Mouse (Mus musculus) cerebellum, adult 18-20 months (tissue): ENCODE data around the gene Klk7.

Experiments used
- DNase-seq, 2 experiments: peaks; one replicate each; pipeline ENCODE4 v3.0.0; 2021

Gene Klk7

GRCm38 (mm10) chr7:43810994-43811393 lies at the start of gene Klk7:
Gene Klk7 (plus strand): TSS chr7:43811294.
- no peak for DNase-seq

- DNase-seq: no peak
These were observed 44.6 kb upstream of the Klk7 start for GRCm38 (mm10) chr7:43766484-43766883.

- DNase-seq: no peak
These were observed 42.5 kb upstream of the Klk7 start, which contains the start of gene Klk12 for GRCm38 (mm10) chr7:43768597-43768996. Gene Klk12 (plus strand): TSS chr7:43768897.

- DNase-seq: no peak
These were observed 41.5 kb upstream of the Klk7 start for GRCm38 (mm10) chr7:43769636-43770035.

GRCm38 (mm10) chr7:43770701-43771100 lies 40.4 kb upstream of the Klk7 start:
- DNase-seq: no peak

- no peak for DNase-seq
These were observed 39.2 kb upstream of the Klk7 start for GRCm38 (mm10) chr7:43771916-43772315.

- DNase-seq: no peak
These were observed 38.2 kb upstream of the Klk7 start for GRCm38 (mm10) chr7:43772901-43773300.

GRCm38 (mm10) chr7:43774364-43774763 lies 36.7 kb upstream of the Klk7 start, which contains the start of gene Klk11:
Gene Klk11 (plus strand): TSS chr7:43774604.
- no peak for DNase-seq

- no peak for DNase-seq
These were observed 36.3 kb upstream of the Klk7 start for GRCm38 (mm10) chr7:43774802-43775201.

GRCm38 (mm10) chr7:43775311-43776057 lies 35.6 kb upstream of the Klk7 start:
- DNase-seq: no peak

- DNase-seq: no peak
These were observed 34.6 kb upstream of the Klk7 start for GRCm38 (mm10) chr7:43776506-43776905.

GRCm38 (mm10) chr7:43777423-43777822 lies 33.7 kb upstream of the Klk7 start:
- no peak for DNase-seq

GRCm38 (mm10) chr7:43778176-43778970 lies 32.7 kb upstream of the Klk7 start:
- DNase-seq: no peak

- no peak for DNase-seq
These were observed 30.9 kb upstream of the Klk7 start for GRCm38 (mm10) chr7:43780241-43780640.

GRCm38 (mm10) chr7:43780746-43781145 lies 30.3 kb upstream of the Klk7 start, which contains the start of gene Klk10:
Gene Klk10 (plus strand): TSS chr7:43781035.
- DNase-seq: no peak

GRCm38 (mm10) chr7:43781541-43781940 lies 29.6 kb upstream of the Klk7 start:
- no peak for DNase-seq

GRCm38 (mm10) chr7:43782275-43783265 lies 28.5 kb upstream of the Klk7 start:
- peak; percentile 15 to 40 for DNase-seq

GRCm38 (mm10) chr7:43785286-43785685 lies 25.8 kb upstream of the Klk7 start:
- DNase-seq: no peak

GRCm38 (mm10) chr7:43788096-43788495 lies 23.0 kb upstream of the Klk7 start:
- no peak for DNase-seq

GRCm38 (mm10) chr7:43789295-43789694 lies 21.8 kb upstream of the Klk7 start:
- DNase-seq: no peak

GRCm38 (mm10) chr7:43791591-43791990 lies 19.5 kb upstream of the Klk7 start, which contains the start of gene Klk9:
Gene Klk9 (plus strand): TSS chr7:43791891.
- no peak for DNase-seq

GRCm38 (mm10) chr7:43796355-43796754 lies 14.7 kb upstream of the Klk7 start:
- no peak for DNase-seq

- no peak for DNase-seq
These were observed 13.7 kb upstream of the Klk7 start, which contains the start of gene Klk8 for GRCm38 (mm10) chr7:43797333-43797769. Gene Klk8 (plus strand): TSS chr7:43797577.
